Mouse (Mus musculus) forebrain, postnatal 0 days (tissue): ENCODE data around the gene Lrrc8a. TPM values are rescaled to one million over a fixed set of nuclear protein-coding genes. Genes with fewer than 3 reads are reported as not detected.

ENCODE experiments used
- ATAC-seq: fragments of 200-750 bp; cut with Nextera tagmentation; 2 replicates; pipeline ENCODE4 v1.8.0; 2017; ENCODE audit warnings: mild to moderate bottlenecking, moderate library complexity
- DNase-seq: peaks from one replicate; pipeline ENCODE4 v3.0.0-alpha.2; 2015
- H3K27ac ChIP-seq: fragments of 300-500 bp; sonication (generic); 2 replicates; pipeline ENCODE4 v1.5.1; 2014; ENCODE audit warnings: low read depth, mild to moderate bottlenecking, antibody characterized with exemption, low read length, moderate library complexity, mixed read lengths
- H3K27me3 ChIP-seq: fragments of 300-500 bp; sonication (generic); 2 replicates; pipeline ENCODE4 v1.6.1; 2014; ENCODE audit warnings: mild to moderate bottlenecking, low read length, mixed read lengths; ENCODE audit not compliant: insufficient read depth
- H3K36me3 ChIP-seq: fragments of 300-500 bp; sonication (generic); 2 replicates; pipeline ENCODE4 v1.6.1; 2014; ENCODE audit warnings: mild to moderate bottlenecking, moderate library complexity; ENCODE audit not compliant: insufficient read depth
- H3K4me1 ChIP-seq: fragments of 300-500 bp; sonication (generic); 2 replicates; pipeline ENCODE4 v1.6.1; 2014; ENCODE audit warnings: antibody characterized with exemption; ENCODE audit not compliant: insufficient read depth
- H3K4me2 ChIP-seq: fragments of 300-500 bp; sonication (generic); 2 replicates; pipeline ENCODE4 v1.6.1; 2014; ENCODE audit warnings: low read depth, mild to moderate bottlenecking, moderate library complexity
- H3K4me3 ChIP-seq: fragments of 300-500 bp; sonication (generic); 2 replicates; pipeline ENCODE4 v1.5.1; 2014; ENCODE audit warnings: low read depth, low read length, mixed read lengths
- H3K9ac ChIP-seq: fragments of 300-500 bp; sonication (generic); 2 replicates; pipeline ENCODE4 v1.6.1; 2014; ENCODE audit warnings: mild to moderate bottlenecking
- H3K9me3 ChIP-seq: fragments of 300-500 bp; sonication (generic); 2 replicates; pipeline ENCODE4 v1.6.1; 2016; ENCODE audit warnings: low read length
- CTCF ChIP-seq: sonication (generic); IDR thresholded peaks from 2 replicates; pipeline ENCODE4 v1.5.1; 2016; ENCODE audit warnings: antibody characterized with exemption, control low read depth, low read depth
- WGBS: fragments of 180-500 bp; shearing (Covaris S2); extraction: QIAGEN DNeasy Blood & Tissue Kit; methylation state at CpG from one replicate; pipeline ENCODE4 v1.1.7; 2014; 5-methylcytosine and 5-hydroxymethylcytosine counted together
- polyA plus RNA-seq: library from polyadenylated mRNA; unstranded; fragments of >200 nt; fragmentation: Nextera tagmentation; extraction: Ambion mirVana; gene quantifications from 2 replicates; pipeline ENCODE4 v1.2.1, GENCODE M21; 2015
- total RNA-seq: library from RNA; depleted of rRNA; stranded (reverse); fragments of >200 nt; gene quantifications from 2 replicates; pipeline ENCODE4 v1.2.3, GENCODE M21; 2014

Gene Lrrc8a
- total and polyA plus RNA-seq, 2 experiments from 2014 or later, result 44.5 to 55.3 TPM

- peak overlapping the region; percentile 85 for H3K4me2 ChIP-seq
- no peaks in the 10 kb centered on the region for H3K9me3 ChIP-seq
- H3K36me3 ChIP-seq, result peaks cover 38% of the 10 kb centered on the region
- TF ChIP-seq CTCF, result no peak
- DNase-seq (no peak), ATAC-seq (no peak)
- H3K4me1 ChIP-seq, result peaks cover 13% of the 10 kb centered on the region
- peak overlapping the region; percentile 73 for H3K9ac ChIP-seq
- H3K27ac ChIP-seq, result no peak overlapping the region
- H3K4me3 ChIP-seq, result peak overlapping the region; percentile 96; the same call in 1 of the 2 replicates
- WGBS, result 79% methylated on average over 3 of the region's 3 CpGs
- H3K27me3 ChIP-seq, result no peaks in the 10 kb centered on the region
These were observed 1.5 kb downstream of the Lrrc8a start for GRCm38 (mm10) chr2:30238906-30239465.

DNA sequence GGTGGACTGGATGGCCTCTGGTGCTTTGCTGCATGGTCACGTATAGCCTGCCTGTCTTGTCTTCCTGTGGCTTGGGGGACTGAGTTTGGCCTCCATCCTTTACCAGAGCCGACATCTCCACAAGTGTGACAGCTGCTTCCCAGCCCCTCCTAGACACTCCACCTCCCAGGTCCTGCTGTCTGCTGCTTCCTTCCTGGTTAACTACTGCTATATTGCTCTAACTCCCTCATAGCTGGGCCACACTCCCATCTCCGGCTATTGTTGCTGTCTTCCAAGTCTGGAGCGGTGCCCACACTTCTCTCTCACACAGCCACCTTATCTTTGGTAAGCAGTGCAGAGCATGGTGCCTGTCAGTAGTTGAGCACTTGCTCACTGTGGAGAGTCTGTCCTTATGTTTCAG lies 2.3 kb downstream of the Lrrc8a start:
- Histone ChIP-seq H3K4me3 (no peak overlapping the region), H3K4me1 (peaks cover 13% of the 10 kb centered on the region), H3K36me3 (peaks cover 46% of the 10 kb centered on the region), H3K9ac (no peak overlapping the region), H3K4me2 (no peak overlapping the region), H3K27ac (no peak overlapping the region), H3K27me3 (no peaks in the 10 kb centered on the region), H3K9me3 (no peaks in the 10 kb centered on the region)
- WGBS, result 66% methylated on average over 4 of the region's 4 CpGs
- no peak for TF ChIP-seq CTCF
- DNase-seq, result no peak
- ATAC-seq, result no peak

- no peak within 1 kb of the TSS for H3K4me3 ChIP-seq
- H3K4me1 ChIP-seq, result peaks cover 13% of the 10 kb centered on the region
- no peak within 1 kb of the TSS for H3K27ac ChIP-seq
- no peak for ATAC-seq
- no peak for DNase-seq
- no peak for TF ChIP-seq CTCF
- H3K9ac ChIP-seq, result no peak within 1 kb of the TSS
- no peaks in the 10 kb centered on the region for H3K27me3 ChIP-seq
- 84% methylated on average over 2 of the region's 2 CpGs for WGBS
- H3K36me3 ChIP-seq, result peaks cover 49% of the 10 kb centered on the region
- H3K4me2 ChIP-seq, result no peak within 1 kb of the TSS
- no peaks in the 10 kb centered on the region for H3K9me3 ChIP-seq
These were observed 2.8 kb downstream of the Lrrc8a start, which contains the start of gene Gm28035 for GRCm38 (mm10) chr2:30240267-30240666. Gene Gm28035, plus strand, starts transcription at chr2:30240567.

DNA sequence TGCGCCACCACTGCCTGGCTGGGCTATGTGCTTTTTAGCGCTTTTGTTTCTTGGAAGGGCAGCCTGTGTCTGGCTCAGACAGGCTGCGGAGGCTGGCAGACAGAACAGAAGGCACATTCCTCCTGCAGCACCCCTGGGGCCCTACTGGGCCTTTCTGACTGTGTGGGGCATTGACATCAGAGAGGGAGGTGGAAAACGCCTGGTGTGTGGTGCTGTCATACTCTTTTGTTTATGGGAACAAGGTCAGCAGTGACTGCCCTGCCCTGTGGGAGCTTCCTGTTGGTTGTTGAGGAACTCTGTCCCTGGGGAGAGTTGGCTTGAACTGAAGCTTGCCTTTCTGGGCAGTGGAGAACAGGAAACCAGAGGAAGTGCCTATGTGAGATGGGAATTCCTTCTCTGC lies 5.0 kb downstream of the Lrrc8a start:
- TF ChIP-seq CTCF, result no peak
- Histone ChIP-seq H3K4me1 (peaks cover 13% of the 10 kb centered on the region), H3K9me3 (no peaks in the 10 kb centered on the region), H3K27ac (no peak overlapping the region), H3K36me3 (peaks cover 49% of the 10 kb centered on the region), H3K27me3 (no peaks in the 10 kb centered on the region), H3K4me3 (no peak overlapping the region), H3K9ac (no peak overlapping the region), H3K4me2 (no peak overlapping the region)
- DNase-seq (no peak), ATAC-seq (no peak)
- WGBS, result 54% methylated on average over 4 of the region's 4 CpGs

- DNase-seq, result no peak
- no peak for TF ChIP-seq CTCF
- Histone ChIP-seq H3K4me1 (peaks cover 13% of the 10 kb centered on the region), H3K27me3 (no peaks in the 10 kb centered on the region), H3K9ac (no peak overlapping the region), H3K27ac (no peak overlapping the region), H3K4me3 (no peak overlapping the region), H3K36me3 (peaks cover 52% of the 10 kb centered on the region), H3K9me3 (no peaks in the 10 kb centered on the region), H3K4me2 (no peak overlapping the region)
- WGBS, result 98% methylated on average over 4 of the region's 4 CpGs
- no peak for ATAC-seq
These were observed 5.9 kb downstream of the Lrrc8a start for GRCm38 (mm10) chr2:30243391-30243790.

DNA sequence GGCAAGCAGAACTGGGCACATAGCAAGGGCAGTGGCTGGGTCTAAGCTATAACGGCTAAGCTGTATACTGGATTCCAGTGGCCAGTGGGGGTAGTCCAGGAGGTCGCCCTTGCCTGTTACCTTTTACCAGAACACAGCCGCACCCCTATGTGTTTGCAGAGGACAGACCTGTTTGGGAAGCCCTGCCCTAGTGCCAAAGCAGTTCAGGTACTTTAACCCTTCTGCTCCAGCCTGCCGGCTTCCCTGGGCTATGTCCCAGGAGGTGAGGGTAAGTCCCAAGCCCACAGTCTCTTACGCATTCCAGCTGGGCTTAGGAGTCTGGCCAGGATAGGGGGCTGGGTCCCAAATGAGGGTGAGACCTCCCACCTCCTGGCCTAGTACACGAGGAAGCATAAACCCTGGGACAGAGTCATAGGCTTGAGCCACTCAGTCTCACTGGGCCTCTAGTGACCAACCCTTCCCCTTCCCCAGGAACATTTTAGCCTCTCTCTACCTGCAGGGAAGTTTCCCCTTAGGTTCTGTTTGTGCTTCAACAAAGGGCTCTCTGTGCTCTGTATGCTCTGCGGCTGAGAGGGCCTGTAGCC lies 7.2 kb downstream of the Lrrc8a start:
- TF ChIP-seq CTCF, result no peak
- no peak for ATAC-seq
- Histone ChIP-seq H3K36me3 (peaks cover 65% of the 10 kb centered on the region), H3K4me3 (no peak overlapping the region), H3K27me3 (no peaks in the 10 kb centered on the region), H3K27ac (no peak overlapping the region), H3K4me1 (no peaks in the 10 kb centered on the region; the same call in 1 of the 2 replicates), H3K4me2 (no peak overlapping the region), H3K9me3 (no peaks in the 10 kb centered on the region), H3K9ac (no peak overlapping the region)
- DNase-seq, result no peak
- WGBS, result 80% methylated on average over 7 of the region's 7 CpGs

- H3K4me2 ChIP-seq, result no peak overlapping the region
- no peaks in the 10 kb centered on the region for H3K27me3 ChIP-seq
- 94% methylated on average over 5 of the region's 5 CpGs for WGBS
- no peak overlapping the region for H3K9ac ChIP-seq
- TF ChIP-seq CTCF, result no peak
- no peaks in the 10 kb centered on the region for H3K9me3 ChIP-seq
- H3K4me3 ChIP-seq, result no peak overlapping the region
- peaks cover 53% of the 10 kb centered on the region for H3K36me3 ChIP-seq
- no peak overlapping the region for H3K27ac ChIP-seq
- no peak for ATAC-seq
- no peaks in the 10 kb centered on the region for H3K4me1 ChIP-seq
- DNase-seq, result no peak
These were observed 9.5 kb downstream of the Lrrc8a start for GRCm38 (mm10) chr2:30247036-30247435.
